9 mouse cellular contexts compared by ENCODE assay signal in the genomic region with DNA sequence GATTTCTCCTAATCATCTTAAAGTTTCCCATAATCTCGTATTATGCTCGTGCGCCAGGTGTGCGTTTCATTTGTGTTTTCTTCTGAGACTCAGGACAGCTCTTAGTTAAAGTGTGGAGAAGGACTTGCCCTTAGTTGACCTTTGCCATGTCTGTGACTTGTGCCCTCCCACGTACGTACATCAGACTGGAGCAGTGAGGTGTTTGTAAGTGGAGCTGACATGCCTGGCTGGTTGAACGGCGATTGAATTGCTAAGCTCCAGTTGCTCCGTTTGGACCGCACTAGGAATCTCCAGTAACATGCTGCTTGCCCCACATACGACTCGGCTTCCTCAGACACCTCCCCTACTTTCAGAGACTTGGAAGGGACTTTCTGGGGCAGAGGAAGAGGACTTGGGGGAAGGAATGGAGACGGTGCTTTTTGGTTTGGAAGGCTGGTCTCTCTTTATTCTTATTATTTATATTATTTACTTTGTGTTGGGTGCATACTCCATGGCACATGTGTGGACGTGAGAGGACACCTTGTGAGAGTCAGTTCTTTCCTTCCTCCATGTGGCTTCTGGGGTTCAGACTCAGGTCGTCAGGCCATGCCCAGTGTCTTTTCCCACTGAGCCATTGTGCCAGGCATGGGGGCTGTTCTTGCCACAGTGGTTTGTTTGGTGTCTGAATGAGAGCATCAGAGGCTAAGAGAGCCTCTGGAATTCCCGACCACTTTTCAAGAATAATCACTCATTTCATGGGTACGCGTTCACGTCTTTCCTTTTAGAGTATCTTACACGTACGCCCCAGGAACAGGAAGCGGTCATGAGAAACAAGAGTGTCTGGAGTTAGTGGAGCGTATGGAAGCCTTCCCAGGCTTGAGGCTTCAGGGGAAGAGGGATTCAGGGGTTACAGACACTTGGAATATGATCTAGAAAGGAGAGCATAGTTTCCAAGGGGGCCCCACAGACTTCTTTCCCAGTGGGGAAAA. TPM values are rescaled to one million over a fixed set of nuclear protein-coding genes. Genes with fewer than 3 reads are reported as not detected.
DNase-seq lines count a peak whose midpoint lies in the region; ATAC-seq lines count a peak whose summit lies in the region.
"Had no signal": no experiment of that assay in that cellular context is flagged by ENCODE, and none has a peak within 500 bp of the region (broad histone marks: within the 10 kb centered on the region; RNA-seq: fewer than 3 reads in every experiment).

No protein-coding gene starts in this region.

- H3K4me2 ChIP-seq in heart, embryonic 11.5 days, result peak overlapping the region; percentile 31
- no peak overlapping the region; the same call in 1 of the 2 replicates for H3K4me2 ChIP-seq in embryonic facial prominence, embryonic 15.5 days (replicated peaks)
- H3K4me2 ChIP-seq in hindbrain, embryonic 12.5 days (replicated peaks), result no peak overlapping the region

- 0 out of 2 replicates have a peak overlapping the region, but pooled peaks have one; percentile 30 for H3K9ac ChIP-seq in heart, embryonic 11.5 days (ENCODE audit: low read depth, low read length)
- no peak overlapping the region for H3K9ac ChIP-seq in embryonic facial prominence, embryonic 15.5 days
- no peak overlapping the region for H3K9ac ChIP-seq in hindbrain, embryonic 12.5 days

- no peaks in the 10 kb centered on the region for H3K27me3 ChIP-seq in heart, embryonic 11.5 days (ENCODE audit: control insufficient read depth, insufficient read depth, low read length)
- no peaks in the 10 kb centered on the region for H3K27me3 ChIP-seq in embryonic facial prominence, embryonic 15.5 days
- H3K27me3 ChIP-seq in limb, embryonic 10.5 days (ENCODE audit: low read depth, poor library complexity, severe bottlenecking), result no peaks in the 10 kb centered on the region
- H3K27me3 ChIP-seq in hindbrain, embryonic 12.5 days, result no peaks in the 10 kb centered on the region

- no peak overlapping the region for H3K4me3 ChIP-seq in heart, embryonic 11.5 days (ENCODE audit: low read depth, low read length)
- H3K4me3 ChIP-seq in embryonic facial prominence, embryonic 15.5 days (replicated peaks), result no peak overlapping the region
- no peak overlapping the region for H3K4me3 ChIP-seq in limb, embryonic 10.5 days
- no peak overlapping the region for H3K4me3 ChIP-seq in hindbrain, embryonic 12.5 days

- no peak for DNase-seq in heart, postnatal 25 days (ENCODE audit: low spot score)
- peak; percentile 36 for DNase-seq in CD4-positive helper T cell, adult 2 months (ENCODE audit: low read depth, low spot score)
- DNase-seq in limb, embryonic 10.5 days (ENCODE audit: low spot score), result no peak
- no peak for DNase-seq in adrenal gland, adult (ENCODE audit: inconsistent age in 2 of 2, low spot score in 1 of 2)
- no peak for DNase-seq in right cerebral cortex, postnatal 36 days (ENCODE audit: low spot score in 2 of 2)
- DNase-seq: cerebellum, adult 8-10 months had no signal

- peaks cover 4% of the 10 kb centered on the region; the same call in 1 of the 2 replicates for H3K36me3 ChIP-seq in heart, embryonic 11.5 days (ENCODE audit: control insufficient read depth, insufficient read depth, low read length)
- H3K36me3 ChIP-seq in embryonic facial prominence, embryonic 15.5 days, result peaks cover 29% of the 10 kb centered on the region
- H3K36me3 ChIP-seq in limb, embryonic 10.5 days, result peaks cover 30% of the 10 kb centered on the region
- H3K36me3 ChIP-seq in hindbrain, embryonic 12.5 days, result peaks cover 29% of the 10 kb centered on the region

- 59% methylated on average over 23 of the region's 23 CpGs for WGBS in heart, embryonic 11.5 days (ENCODE audit: insufficient replicate concordance)
- 55% methylated on average over 23 of the region's 23 CpGs for WGBS in embryonic facial prominence, embryonic 15.5 days
- WGBS in limb, embryonic 10.5 days, result 68% methylated on average over 23 of the region's 23 CpGs
- 62% methylated on average over 23 of the region's 23 CpGs for WGBS in hindbrain, embryonic 12.5 days

- intact Hi-C loops in heart, postnatal 25 days (cut with DNase I), result no loop called here

- no peak overlapping the region for H3K27ac ChIP-seq in heart, embryonic 11.5 days (ENCODE audit: low read depth, low read length)
- H3K27ac ChIP-seq in embryonic facial prominence, embryonic 15.5 days (replicated peaks), result peak overlapping the region; percentile 78
- H3K27ac ChIP-seq in limb, embryonic 10.5 days, result peak overlapping the region; percentile 23; the same call in 1 of the 2 replicates
- H3K27ac ChIP-seq in hindbrain, embryonic 12.5 days, result no peak overlapping the region

- H3K4me1 ChIP-seq in heart, embryonic 11.5 days (ENCODE audit: control insufficient read depth, insufficient read depth, low read length), result peaks cover 58% of the 10 kb centered on the region
- peaks cover 39% of the 10 kb centered on the region for H3K4me1 ChIP-seq in embryonic facial prominence, embryonic 15.5 days
- H3K4me1 ChIP-seq in limb, embryonic 10.5 days, result peaks cover 43% of the 10 kb centered on the region
- peaks cover 39% of the 10 kb centered on the region for H3K4me1 ChIP-seq in hindbrain, embryonic 12.5 days

- no peak for ATAC-seq in heart, embryonic 11.5 days (replicated peaks; ENCODE audit: insufficient number of reproducible peaks, low FRiP score, low TSS enrichment)
- ATAC-seq in embryonic facial prominence, embryonic 15.5 days (ENCODE audit: insufficient number of reproducible peaks, low FRiP score, low TSS enrichment, low read depth), result no peak
- no peak for ATAC-seq in hindbrain, embryonic 12.5 days (ENCODE audit: low FRiP score)

- H3K9me3 ChIP-seq in heart, embryonic 11.5 days (replicated peaks; ENCODE audit: control insufficient read depth, low read length), result no peaks in the 10 kb centered on the region
- no peaks in the 10 kb centered on the region for H3K9me3 ChIP-seq in embryonic facial prominence, embryonic 15.5 days (replicated peaks)
- no peaks in the 10 kb centered on the region for H3K9me3 ChIP-seq in limb, embryonic 10.5 days (replicated peaks)
- H3K9me3 ChIP-seq in hindbrain, embryonic 12.5 days (replicated peaks), result no peaks in the 10 kb centered on the region

RNA-seq across cellular contexts. Expression of a gene that starts 20.5 kb away (rescaled TPM):
- polyA plus RNA-seq in heart, embryonic 11.5 days (2014; fragmentation: Nextera tagmentation; extraction: Ambion mirVana), result 82.3 and 88.1 TPM in 2 replicates
- 10 to 100 TPM; 20.5 to 21.8 TPM for total RNA-seq in heart, postnatal 25 days (2021)
- 159 and 162 TPM in 2 replicates for polyA plus RNA-seq in embryonic facial prominence, embryonic 15.5 days (2015; fragmentation: Nextera tagmentation; extraction: Ambion mirVana)
- 182 and 190 TPM in 2 replicates for polyA plus RNA-seq in limb, embryonic 10.5 days (2016; fragmentation: Nextera tagmentation; extraction: Ambion mirVana)
- 230 and 244 TPM in 2 replicates for polyA plus RNA-seq in hindbrain, embryonic 12.5 days (2016; fragmentation: Nextera tagmentation; extraction: Ambion mirVana)

RNA-seq across cellular contexts. Expression of a gene that starts 39.8 kb away (rescaled TPM):
- polyA plus RNA-seq in heart, embryonic 11.5 days (2014; fragmentation: Nextera tagmentation; extraction: Ambion mirVana), result 9.5 and 9.6 TPM in 2 replicates
- total RNA-seq in heart, postnatal 25 days (2021), result 1 to 10 TPM; 4.4 to 6.4 TPM
- polyA plus RNA-seq in embryonic facial prominence, embryonic 15.5 days (2015; fragmentation: Nextera tagmentation; extraction: Ambion mirVana), result 27.6 and 31.1 TPM in 2 replicates
- 22.8 and 23.6 TPM in 2 replicates for polyA plus RNA-seq in limb, embryonic 10.5 days (2016; fragmentation: Nextera tagmentation; extraction: Ambion mirVana)
- polyA plus RNA-seq in hindbrain, embryonic 12.5 days (2016; fragmentation: Nextera tagmentation; extraction: Ambion mirVana), result 17.0 and 17.1 TPM in 2 replicates

RNA-seq across cellular contexts. Expression of a gene that starts 45.1 kb away (rescaled TPM):
- 0.07 TPM in 1 of 2 replicates, not detected in the other for polyA plus RNA-seq in heart, embryonic 11.5 days (2014; fragmentation: Nextera tagmentation; extraction: Ambion mirVana)
- total RNA-seq in heart, postnatal 25 days (2021), result under 1 TPM; 0.13 to 0.20 TPM
- 1.5 and 2.9 TPM in 2 replicates for polyA plus RNA-seq in embryonic facial prominence, embryonic 15.5 days (2015; fragmentation: Nextera tagmentation; extraction: Ambion mirVana)
- polyA plus RNA-seq in limb, embryonic 10.5 days (2016; fragmentation: Nextera tagmentation; extraction: Ambion mirVana), result 0.15 TPM in 1 of 2 replicates, not detected in the other
- 1.6 and 1.7 TPM in 2 replicates for polyA plus RNA-seq in hindbrain, embryonic 12.5 days (2016; fragmentation: Nextera tagmentation; extraction: Ambion mirVana)

RNA-seq across cellular contexts. Expression of a gene that starts 56.7 kb away (rescaled TPM):
- 0.29 TPM in 1 of 2 replicates, not detected in the other for polyA plus RNA-seq in heart, embryonic 11.5 days (2014; fragmentation: Nextera tagmentation; extraction: Ambion mirVana)
- total RNA-seq in heart, postnatal 25 days (2021), result under 1 TPM in 1 of 2 experiments, not detected in 1; 0.36 TPM
- polyA plus RNA-seq in embryonic facial prominence, embryonic 15.5 days (2015; fragmentation: Nextera tagmentation; extraction: Ambion mirVana), result 0.58 and 0.61 TPM in 2 replicates
- polyA plus RNA-seq in limb, embryonic 10.5 days (2016; fragmentation: Nextera tagmentation; extraction: Ambion mirVana), result 0.15 and 0.33 TPM in 2 replicates
- 0.18 and 0.34 TPM in 2 replicates for polyA plus RNA-seq in hindbrain, embryonic 12.5 days (2016; fragmentation: Nextera tagmentation; extraction: Ambion mirVana)

Comparison
In these comparisons a context has a peak if more than half of its experiments do, and no peak if none do; other contexts are left out.
1. H3K27ac ChIP-seq: peak in embryonic facial prominence, embryonic 15.5 days (single experiment) and limb, embryonic 10.5 days (single experiment); none in heart, embryonic 11.5 days (single experiment) and hindbrain, embryonic 12.5 days (single experiment).